Mouse (Mus musculus) kidney, adult 2 months (tissue): ENCODE measurements around the gene Grik4. TPM values are rescaled to one million over a fixed set of nuclear protein-coding genes. Genes with fewer than 3 reads are reported as not detected.

ENCODE experiments used
- DNase-seq: peaks from one replicate; pipeline ENCODE4 v3.0.0; 2021
- H3K27ac ChIP-seq: fragments of 200-500 bp; 2 replicates; pipeline ENCODE4 v1.5.1; 2012; ENCODE audit warnings: low read depth, low read length, control low read depth, inconsistent platforms; ENCODE audit not compliant: insufficient read depth
- H3K27me3 ChIP-seq: fragments of 200-500 bp; replicated peaks from 2 replicates; pipeline ENCODE4 v1.6.1; 2012; ENCODE audit warnings: mild to moderate bottlenecking, moderate library complexity, low read length, inconsistent platforms; ENCODE audit not compliant: control insufficient read depth, insufficient read depth
- H3K36me3 ChIP-seq: fragments of 200-500 bp; 2 replicates; pipeline ENCODE4 v1.6.1; 2012; ENCODE audit warnings: mild to moderate bottlenecking, moderate library complexity, low read length, inconsistent platforms; ENCODE audit not compliant: control insufficient read depth, insufficient read depth
- H3K4me1 ChIP-seq: fragments of 200-500 bp; 2 replicates; pipeline ENCODE4 v1.6.1; 2011; ENCODE audit warnings: low read length; ENCODE audit not compliant: control insufficient read depth, insufficient read depth
- H3K4me3 ChIP-seq: fragments of 200-500 bp; 2 replicates; pipeline ENCODE4 v1.5.1; 2011; ENCODE audit warnings: mild to moderate bottlenecking, low read depth, low read length, control low read depth; ENCODE audit not compliant: insufficient read depth
- CTCF ChIP-seq: fragments of 200-500 bp; conservative IDR thresholded peaks from 2 replicates; pipeline ENCODE4 v1.5.1; 2011; ENCODE audit warnings: low read depth, mild to moderate bottlenecking, control low read depth, low read length, moderate library complexity, mixed read lengths; ENCODE audit not compliant: insufficient read depth, insufficient read length
- POLR2A ChIP-seq: fragments of 200-500 bp; IDR thresholded peaks from one replicate; pipeline ENCODE4 v1.6.1; 2011; ENCODE audit warnings: low read depth, low read length, control low read depth
- WGBS: fragments of 180-500 bp; shearing (Covaris S2); methylation state at CpG from one replicate; pipeline ENCODE4 v1.1.7; 2018; 5-methylcytosine and 5-hydroxymethylcytosine counted together
- polyA plus RNA-seq: library from polyadenylated mRNA; depleted of rRNA; stranded (reverse); fragments of >200 nt; gene quantifications from 2 replicates; pipeline ENCODE4 v1.2.3, GENCODE M21; 2012; rRNA removed

Grik4 gene
- polyA plus RNA-seq, 1 experiment = 0.05 TPM

GRCm38 (mm10) chr9:42471214-42471613, 473.1 kb downstream of the Grik4 start:
- WGBS = 35% methylated on average over 4 of the region's 4 CpGs
- Histone ChIP-seq H3K36me3 (no peaks in the 10 kb centered on the region), H3K27ac (peak overlapping the region; percentile 72), H3K27me3 (no peaks in the 10 kb centered on the region), H3K4me1 (peaks cover 6% of the 10 kb centered on the region), H3K4me3 (peak overlapping the region; percentile 80)
- DNase-seq = peak; percentile 86
- TF ChIP-seq POLR2A (no peak), CTCF (no peak)

GRCm38 (mm10) chr9:42469323-42469722, 475.0 kb downstream of the Grik4 start:
- Histone ChIP-seq H3K27ac (no peak overlapping the region), H3K36me3 (no peaks in the 10 kb centered on the region), H3K27me3 (no peaks in the 10 kb centered on the region), H3K4me3 (no peak overlapping the region), H3K4me1 (peaks cover 9% of the 10 kb centered on the region)
- TF ChIP-seq CTCF (no peak), POLR2A (no peak)
- DNase-seq = no peak
- 97% methylated on average over 15 of the region's 15 CpGs for WGBS

- no peaks in the 10 kb centered on the region for H3K36me3 ChIP-seq
- TF ChIP-seq POLR2A (no peak), CTCF (no peak)
- no peaks in the 10 kb centered on the region for H3K27me3 ChIP-seq
- DNase-seq = no peak
- WGBS = 89% methylated on average over 5 of the region's 5 CpGs
- H3K27ac ChIP-seq = no peak overlapping the region
- H3K4me3 ChIP-seq = no peak overlapping the region
- H3K4me1 ChIP-seq = peaks cover 15% of the 10 kb centered on the region
Observed at GRCm38 (mm10) chr9:42468360-42468759, 475.9 kb downstream of the Grik4 start.

Other genes starting within 250 kb of the Grik4 start
- 47.6 and 48.0 TPM in 2 replicates for gene Arhgef12, start 162.7 kb upstream of the Grik4 start, polyA plus RNA-seq
- gene Tmem136, start 172.1 kb upstream of the Grik4 start, polyA plus RNA-seq = 12.4 and 13.2 TPM in 2 replicates